Mouse (Mus musculus) brain, embryonic 14.5 days (tissue): ENCODE measurements around the gene Mup19. TPM values are rescaled to one million over a fixed set of nuclear protein-coding genes. Genes with fewer than 3 reads are reported as not detected.
"Not testable (repeated sequence)": the region's sequence is repeated elsewhere in the genome, so short reads cannot be mapped to it uniquely, and the experiment has no call there.

ENCODE experiments used
- DNase-seq: peaks from one replicate; pipeline ENCODE4 v3.0.0-alpha.2; 2011; ENCODE audit warnings: low read depth
- CTCF ChIP-seq: fragments of 200-500 bp; IDR thresholded peaks from 2 replicates; pipeline ENCODE4 v1.5.1; 2012; ENCODE audit warnings: inconsistent platforms, mild to moderate bottlenecking, moderate library complexity, borderline replicate concordance; ENCODE audit not compliant: insufficient read depth, insufficient read length; ENCODE audit errors: extremely low read depth
- POLR2A ChIP-seq: fragments of 200-500 bp; IDR thresholded peaks from 2 replicates; pipeline ENCODE4 v1.6.1; 2012; ENCODE audit warnings: mild to moderate bottlenecking, inconsistent platforms, borderline replicate concordance; ENCODE audit not compliant: poor library complexity, insufficient read depth, insufficient read length, severe bottlenecking; ENCODE audit errors: extremely low read depth
- polyA plus RNA-seq: library from polyadenylated mRNA; depleted of rRNA; stranded (reverse); fragments of >200 nt; gene quantifications from 2 replicates; pipeline ENCODE4 v1.2.3, GENCODE M21; 2012; rRNA removed

Mup19 gene
- polyA plus RNA-seq: not detected in 2 replicates

GRCm38 (mm10) chr4:61782169-61782568 lies at the start of gene Mup19:
TSS of gene Mup19 (minus strand) at chr4:61782269.
- not testable (repeated sequence) for DNase-seq

GRCm38 (mm10) chr4:61829211-61829610 lies 47.1 kb upstream of the Mup19 start:
- no peak for TF ChIP-seq POLR2A
- TF ChIP-seq CTCF: no peak
- DNase-seq: no peak

GRCm38 (mm10) chr4:61823185-61823584 lies 41.1 kb upstream of the Mup19 start:
- TF ChIP-seq POLR2A (no peak), CTCF (no peak)
- no peak for DNase-seq

GRCm38 (mm10) chr4:61822541-61822940 lies 40.5 kb upstream of the Mup19 start:
- DNase-seq: not testable (repeated sequence)

GRCm38 (mm10) chr4:61815602-61816001 lies 33.5 kb upstream of the Mup19 start:
- DNase-seq: no peak
- TF ChIP-seq POLR2A (no peak), CTCF (no peak)

- no peak for DNase-seq
- no peak for TF ChIP-seq POLR2A
These were observed 31.4 kb upstream of the Mup19 start for GRCm38 (mm10) chr4:61813435-61813834.

GRCm38 (mm10) chr4:61811193-61811592 lies 29.1 kb upstream of the Mup19 start:
- DNase-seq: peak; percentile 43
- peak; percentile 70 for TF ChIP-seq CTCF

GRCm38 (mm10) chr4:61808926-61809325 lies 26.9 kb upstream of the Mup19 start:
- not testable (repeated sequence) for DNase-seq

- DNase-seq: not testable (repeated sequence)
These were observed 7.6 kb upstream of the Mup19 start for GRCm38 (mm10) chr4:61789699-61790098.

- not testable (repeated sequence) for DNase-seq
These were observed 2.2 kb upstream of the Mup19 start for GRCm38 (mm10) chr4:61784231-61784630.

Other genes starting within 250 kb of the Mup19 start
- gene Mup17, start 186.4 kb downstream of the Mup19 start, polyA plus RNA-seq: not detected in 2 replicates
- not detected in 2 replicates for gene Mup18, start 108.1 kb downstream of the Mup19 start, polyA plus RNA-seq
- not detected in 2 replicates for gene Mup5, start 53.0 kb upstream of the Mup19 start, polyA plus RNA-seq